Mouse (Mus musculus) kidney, embryonic 14.5 days (tissue): ENCODE measurements around the gene Lep. TPM values are rescaled to one million over a fixed set of nuclear protein-coding genes. Genes with fewer than 3 reads are reported as not detected.

Experiments
- ATAC-seq: fragments of 200-750 bp; cut with Nextera tagmentation; 2 replicates; pipeline ENCODE4 v1.8.0; 2017; ENCODE audit warnings: moderate number of reproducible peaks, mild to moderate bottlenecking, moderate TSS enrichment, moderate library complexity; ENCODE audit not compliant: low FRiP score, low TSS enrichment
- H3K27ac ChIP-seq: fragments of 300-500 bp; sonication (generic); 2 replicates; pipeline ENCODE4 v1.5.1; 2014; ENCODE audit warnings: low read depth, mild to moderate bottlenecking, low read length, moderate library complexity, mixed read lengths
- H3K27me3 ChIP-seq: fragments of 300-500 bp; sonication (generic); 2 replicates; pipeline ENCODE4 v1.6.1; 2014; ENCODE audit warnings: mild to moderate bottlenecking, low read length; ENCODE audit not compliant: control insufficient read depth, insufficient read depth
- H3K36me3 ChIP-seq: fragments of 300-500 bp; sonication (generic); 2 replicates; pipeline ENCODE4 v1.6.1; 2014; ENCODE audit warnings: low read length, mixed read lengths; ENCODE audit not compliant: control insufficient read depth, insufficient read depth
- H3K4me1 ChIP-seq: fragments of 300-500 bp; sonication (generic); 2 replicates; pipeline ENCODE4 v1.6.1; 2014; ENCODE audit warnings: low read length, mixed read lengths; ENCODE audit not compliant: control insufficient read depth, insufficient read depth
- H3K4me2 ChIP-seq: fragments of 300-500 bp; sonication (generic); replicated peaks from 2 replicates; pipeline ENCODE4 v1.6.1; 2014; ENCODE audit warnings: low read depth, mild to moderate bottlenecking, low read length
- H3K4me3 ChIP-seq: fragments of 300-500 bp; sonication (generic); 2 replicates; pipeline ENCODE4 v1.5.1; 2014; ENCODE audit warnings: mild to moderate bottlenecking, low read length
- H3K9ac ChIP-seq: fragments of 300-500 bp; sonication (generic); 2 replicates; pipeline ENCODE4 v1.6.1; 2014; ENCODE audit warnings: low read depth, mild to moderate bottlenecking, low read length, moderate library complexity
- H3K9me3 ChIP-seq: fragments of 300-500 bp; sonication (generic); 2 replicates; pipeline ENCODE4 v1.6.1; 2016; ENCODE audit warnings: low read length; ENCODE audit not compliant: control insufficient read depth
- WGBS: fragments of 180-500 bp; shearing (Covaris S2); extraction: QIAGEN DNeasy Blood & Tissue Kit; methylation state at CpG from one replicate; pipeline ENCODE4 v1.1.7; 2014; 5-methylcytosine and 5-hydroxymethylcytosine counted together
- polyA plus RNA-seq: library from polyadenylated mRNA; unstranded; fragments of >200 nt; fragmentation: Nextera tagmentation; extraction: Ambion mirVana; gene quantifications from 2 replicates; pipeline ENCODE4 v1.2.1, GENCODE M21; 2014

Lep gene
- polyA plus RNA-seq, 1 experiment from 2014 or later: not detected

DNA sequence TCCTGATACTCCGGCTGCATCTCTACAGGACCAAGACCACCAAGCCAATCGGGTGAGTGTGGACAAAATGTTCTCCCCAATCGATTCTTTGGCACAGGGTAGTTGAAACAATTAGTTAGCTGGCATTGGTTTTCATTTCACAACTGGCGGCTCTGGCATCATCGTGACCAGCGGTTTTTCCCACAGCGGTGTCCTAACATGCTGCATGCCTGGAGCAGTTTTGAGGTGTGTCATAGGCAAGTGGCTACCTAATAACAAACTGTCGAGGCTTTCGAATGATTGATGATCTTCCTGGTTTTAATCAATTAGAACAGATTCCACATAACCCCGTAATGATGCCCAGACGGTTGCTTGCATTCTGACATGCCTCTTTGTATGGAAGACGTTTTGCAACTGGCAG lies 27.6 kb upstream of the Lep start:
- 91% methylated on average over 12 of the region's 12 CpGs for WGBS

GRCm38 (mm10) chr6:29033981-29034646 lies 25.9 kb upstream of the Lep start:
- Histone ChIP-seq H3K27ac (no peak overlapping the region), H3K9me3 (peaks cover 4% of the 10 kb centered on the region; the same call in 1 of the 2 replicates), H3K4me2 (no peak overlapping the region), H3K4me1 (no peaks in the 10 kb centered on the region), H3K9ac (no peak overlapping the region), H3K27me3 (no peaks in the 10 kb centered on the region), H3K36me3 (no peaks in the 10 kb centered on the region), H3K4me3 (no peak overlapping the region)
- 69% methylated on average over 7 of the region's 7 CpGs for WGBS
- ATAC-seq: no peak

More for the DNA sequence above, 27.6 kb upstream of the Lep start:
- H3K4me1 ChIP-seq: no peaks in the 10 kb centered on the region
- no peaks in the 10 kb centered on the region for H3K27me3 ChIP-seq
- no peaks in the 10 kb centered on the region for H3K36me3 ChIP-seq
- H3K4me2 ChIP-seq: no peak overlapping the region
- H3K4me3 ChIP-seq: no peak overlapping the region
- peaks cover 4% of the 10 kb centered on the region; the same call in 1 of the 2 replicates for H3K9me3 ChIP-seq
- no peak overlapping the region for H3K27ac ChIP-seq
- no peak overlapping the region for H3K9ac ChIP-seq
- ATAC-seq: no peak

DNA sequence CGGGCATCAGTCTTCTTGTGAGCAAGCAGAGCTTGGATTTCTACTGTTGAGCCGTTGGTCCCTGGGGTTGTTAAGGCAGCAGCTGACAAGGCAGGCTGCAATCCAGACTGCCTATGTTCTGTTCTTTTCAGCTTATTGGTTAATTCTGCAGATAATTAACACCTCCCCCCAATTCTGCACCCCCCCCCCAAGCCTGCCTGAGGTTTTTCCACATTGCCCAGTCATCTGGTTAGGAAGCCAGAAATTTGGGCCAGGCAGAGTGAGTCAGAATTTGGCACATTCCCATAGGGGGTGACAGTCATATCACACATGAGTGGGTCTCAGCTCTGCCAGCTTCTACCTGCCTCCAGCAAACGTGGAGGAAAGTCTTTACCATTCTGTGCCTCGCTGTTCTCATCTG lies 23.3 kb upstream of the Lep start:
- H3K27ac ChIP-seq: no peak overlapping the region
- 62% methylated on average over 4 of the region's 4 CpGs for WGBS
- H3K4me1 ChIP-seq: no peaks in the 10 kb centered on the region
- H3K9me3 ChIP-seq: no peaks in the 10 kb centered on the region
- H3K9ac ChIP-seq: no peak overlapping the region
- H3K36me3 ChIP-seq: no peaks in the 10 kb centered on the region
- no peak overlapping the region for H3K4me3 ChIP-seq
- H3K27me3 ChIP-seq: no peaks in the 10 kb centered on the region
- no peak for ATAC-seq
- H3K4me2 ChIP-seq: no peak overlapping the region

GRCm38 (mm10) chr6:29040266-29040665 lies 19.8 kb upstream of the Lep start:
- H3K9me3 ChIP-seq: no peaks in the 10 kb centered on the region
- H3K27me3 ChIP-seq: no peaks in the 10 kb centered on the region
- no peak overlapping the region for H3K4me2 ChIP-seq
- H3K9ac ChIP-seq: no peak overlapping the region
- H3K27ac ChIP-seq: no peak overlapping the region
- WGBS: 78% methylated on average over 2 of the region's 2 CpGs
- no peak overlapping the region for H3K4me3 ChIP-seq
- no peaks in the 10 kb centered on the region for H3K4me1 ChIP-seq
- no peak for ATAC-seq
- H3K36me3 ChIP-seq: no peaks in the 10 kb centered on the region

- no peaks in the 10 kb centered on the region for H3K36me3 ChIP-seq
- ATAC-seq: no peak
- H3K27me3 ChIP-seq: no peaks in the 10 kb centered on the region
Observed at GRCm38 (mm10) chr6:29044029-29044428, 16.0 kb upstream of the Lep start.

GRCm38 (mm10) chr6:29049926-29050325 lies 10.1 kb upstream of the Lep start:
- WGBS: 60% methylated on average over 5 of the region's 5 CpGs
- ATAC-seq: no peak

More at GRCm38 (mm10) chr6:29044029-29044428, 16.0 kb upstream of the Lep start:
- Histone ChIP-seq H3K4me3 (no peak overlapping the region), H3K27ac (no peak overlapping the region), H3K9ac (no peak overlapping the region), H3K9me3 (no peaks in the 10 kb centered on the region), H3K4me1 (no peaks in the 10 kb centered on the region), H3K4me2 (no peak overlapping the region)

GRCm38 (mm10) chr6:29052188-29052587 lies 7.8 kb upstream of the Lep start:
- WGBS: 44% methylated on average over 9 of the region's 9 CpGs
- Histone ChIP-seq H3K4me3 (no peak overlapping the region), H3K27me3 (no peaks in the 10 kb centered on the region), H3K4me2 (no peak overlapping the region), H3K4me1 (no peaks in the 10 kb centered on the region), H3K36me3 (no peaks in the 10 kb centered on the region), H3K27ac (no peak overlapping the region), H3K9me3 (no peaks in the 10 kb centered on the region), H3K9ac (no peak overlapping the region)
- no peak for ATAC-seq

More at GRCm38 (mm10) chr6:29049926-29050325, 10.1 kb upstream of the Lep start:
- Histone ChIP-seq H3K9ac (no peak overlapping the region), H3K36me3 (no peaks in the 10 kb centered on the region), H3K4me3 (no peak overlapping the region), H3K4me1 (no peaks in the 10 kb centered on the region), H3K27ac (no peak overlapping the region), H3K27me3 (no peaks in the 10 kb centered on the region), H3K9me3 (no peaks in the 10 kb centered on the region), H3K4me2 (no peak overlapping the region)

DNA sequence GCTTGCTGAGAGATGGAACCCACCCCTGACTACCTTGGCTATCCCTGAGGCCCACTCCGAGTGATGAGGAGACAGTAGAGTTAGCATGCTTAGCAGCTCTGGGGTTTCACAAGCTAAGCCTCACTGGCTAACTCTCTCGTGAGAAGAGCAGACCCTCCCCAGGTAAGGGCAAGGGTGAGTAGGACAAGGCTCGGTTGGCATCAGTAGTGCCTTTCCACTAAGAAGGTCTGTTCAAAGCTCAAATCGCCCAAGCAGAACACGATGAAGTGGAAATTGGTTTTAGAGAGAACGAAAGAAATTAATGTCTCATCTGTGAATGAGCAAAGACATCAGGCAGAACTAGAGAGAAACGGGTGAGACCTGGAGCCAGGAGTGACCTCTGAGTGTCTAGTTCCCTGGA lies 6.8 kb upstream of the Lep start:
- no peak for ATAC-seq
- H3K27me3 ChIP-seq: no peaks in the 10 kb centered on the region
- no peaks in the 10 kb centered on the region for H3K36me3 ChIP-seq
- no peak overlapping the region; the same call in 1 of the 2 replicates for H3K4me2 ChIP-seq
- H3K4me3 ChIP-seq: no peak overlapping the region
- no peak overlapping the region for H3K27ac ChIP-seq
- no peaks in the 10 kb centered on the region for H3K9me3 ChIP-seq
- H3K9ac ChIP-seq: no peak overlapping the region
- no peaks in the 10 kb centered on the region for H3K4me1 ChIP-seq
- 55% methylated on average over 7 of the region's 7 CpGs for WGBS

GRCm38 (mm10) chr6:29056377-29056776 lies 3.6 kb upstream of the Lep start:
- Histone ChIP-seq H3K36me3 (no peaks in the 10 kb centered on the region), H3K4me3 (no peak overlapping the region), H3K9ac (no peak overlapping the region), H3K9me3 (no peaks in the 10 kb centered on the region), H3K4me1 (no peaks in the 10 kb centered on the region), H3K27ac (no peak overlapping the region), H3K4me2 (no peak overlapping the region), H3K27me3 (no peaks in the 10 kb centered on the region)
- WGBS: 86% methylated on average over 7 of the region's 7 CpGs
- ATAC-seq: no peak
